Mouse (Mus musculus): ENCODE data around the gene Slc22a3. TPM values are rescaled to one million over a fixed set of nuclear protein-coding genes. Genes with fewer than 3 reads are reported as not detected.
A peak's percentile ranks its signal among the peaks of the same experiment; 100 is the strongest.

Slc22a3 gene
- total and polyA plus RNA-seq, 3 experiments: 31.5 to 87.7 TPM; not detected in 1

DNA sequence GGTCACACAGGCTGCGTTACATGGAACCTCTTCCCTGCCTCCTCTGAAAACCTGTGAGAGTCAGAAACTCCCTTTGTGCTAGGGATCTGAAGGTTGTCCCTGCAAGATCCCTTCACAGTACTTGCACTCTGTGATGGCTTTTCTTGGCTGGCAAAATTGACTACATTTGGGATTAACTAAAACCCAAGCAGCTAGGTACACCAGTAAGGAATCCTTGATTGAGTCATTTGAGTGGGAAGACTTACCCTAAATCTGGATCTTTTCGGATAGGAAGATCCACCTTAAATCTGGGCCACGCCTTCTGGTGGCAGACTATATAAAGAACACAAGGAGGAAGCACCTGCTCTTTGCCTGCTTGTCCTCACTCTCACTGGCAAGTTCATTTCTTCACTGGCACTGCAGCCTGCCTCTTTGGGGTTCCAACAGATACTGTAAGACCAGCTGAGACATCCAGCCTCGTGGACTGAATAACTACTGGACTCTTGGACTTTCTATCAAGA lies 41.0 kb downstream of the Slc22a3 start:
- Histone ChIP-seq H3K79me2 (ENCODE audit: control insufficient read depth, insufficient read depth, low read length, poor library complexity) (peaks cover 12% of the 10 kb centered on the region; the same call in 1 of the 2 replicates), H3K9ac (ENCODE audit: control insufficient read depth, low read depth, low read length, poor library complexity, severe bottlenecking) (no peak overlapping the region), H3K36me3 (ENCODE audit: control insufficient read depth in 1 of 2, insufficient read depth in 2 of 2, low read length in 2 of 2) (peaks cover 0 to 13% of the 10 kb centered on the region in 2 experiments; a peak in 2 of 4 replicates), H3K9me3 (replicated peaks; ENCODE audit: insufficient read depth, low read length) (no peaks in the 10 kb centered on the region), H3K27ac (ENCODE audit: control insufficient read depth, low read depth, low read length) (no peak overlapping the region), H3K4me3 (ENCODE audit: control insufficient read depth in 1 of 2, insufficient read depth in 1 of 2, low read depth in 2 of 2, low read length in 2 of 2) (no peak overlapping the region), H3K27me3 (ENCODE audit: control insufficient read depth in 1 of 2, insufficient read depth in 2 of 2, low read length in 2 of 2) (no peaks in the 10 kb centered on the region), H3K4me1 (ENCODE audit: control insufficient read depth in 1 of 2, insufficient read depth in 2 of 2, low read length in 2 of 2) (no peaks in the 10 kb centered on the region)
- TF ChIP-seq SMC3 (IDR thresholded peaks at IDR 0.05; ENCODE audit: low read depth, low read length): no peak
- no peak for TF ChIP-seq NRF1 (IDR thresholded peaks at IDR 0.05; ENCODE audit: insufficient read depth, low read depth, low read length, poor library complexity, severe bottlenecking)
- TF ChIP-seq MEF2A (IDR thresholded peaks at IDR 0.05; ENCODE audit: extremely low read depth, insufficient replicate concordance, low read depth, low read length, poor library complexity, severe bottlenecking): no peak
- no peak for TF ChIP-seq ZC3H11A (IDR thresholded peaks at IDR 0.05; ENCODE audit: low read depth, low read length)
- no peak for TF ChIP-seq ETS1 (IDR thresholded peaks at IDR 0.05; ENCODE audit: low read depth, low read length)
- no peak for TF ChIP-seq MAFK (IDR thresholded peaks at IDR 0.05; ENCODE audit: borderline replicate concordance, low read depth, low read length)
- DNase-seq (ENCODE audit: low read depth, low spot score): no peak

- H3K4me3 ChIP-seq (ENCODE audit: control insufficient read depth in 1 of 2, insufficient read depth in 1 of 2, low read depth in 2 of 2, low read length in 2 of 2): no peak overlapping the region
- no peaks in the 10 kb centered on the region for H3K27me3 ChIP-seq (ENCODE audit: control insufficient read depth in 1 of 2, insufficient read depth in 2 of 2, low read length in 2 of 2)
- peaks cover 0 to 18% of the 10 kb centered on the region in 2 experiments; a peak in 2 of 4 replicates for H3K36me3 ChIP-seq (ENCODE audit: control insufficient read depth in 1 of 2, insufficient read depth in 2 of 2, low read length in 2 of 2)
- H3K79me2 ChIP-seq (ENCODE audit: control insufficient read depth, insufficient read depth, low read length, poor library complexity): no peaks in the 10 kb centered on the region
- H3K4me1 ChIP-seq (ENCODE audit: control insufficient read depth in 1 of 2, insufficient read depth in 2 of 2, low read length in 2 of 2): no peaks in the 10 kb centered on the region
- peak; percentile 58 for DNase-seq (ENCODE audit: low read depth, low spot score)
- no peaks in the 10 kb centered on the region for H3K9me3 ChIP-seq (replicated peaks; ENCODE audit: insufficient read depth, low read length)
- H3K27ac ChIP-seq (ENCODE audit: control insufficient read depth, low read depth, low read length): no peak overlapping the region
- no peak overlapping the region for H3K9ac ChIP-seq (ENCODE audit: control insufficient read depth, low read depth, low read length, poor library complexity, severe bottlenecking)
- no peak for TF ChIP-seq GABPA (IDR thresholded peaks at IDR 0.05; ENCODE audit: low read depth, low read length)
- no peak for TF ChIP-seq ZMIZ1 (IDR thresholded peaks at IDR 0.05; ENCODE audit: low read depth, low read length)
- TF ChIP-seq NRF1 (IDR thresholded peaks at IDR 0.05; ENCODE audit: insufficient read depth, low read depth, low read length, poor library complexity, severe bottlenecking): no peak
- TF ChIP-seq ELF1 (IDR thresholded peaks at IDR 0.05; ENCODE audit: low read depth, low read length): no peak
- no peak for TF ChIP-seq USF1 (IDR thresholded peaks at IDR 0.05; ENCODE audit: low read depth, low read length)
- no peak for TF ChIP-seq E2F4 (IDR thresholded peaks at IDR 0.05; ENCODE audit: borderline replicate concordance, low read depth, low read length)
- no peak for TF ChIP-seq ETS1 (IDR thresholded peaks at IDR 0.05; ENCODE audit: low read depth, low read length)
- TF ChIP-seq MXI1 (IDR thresholded peaks at IDR 0.05; ENCODE audit: low read depth, low read length): no peak
- peak; percentile 63 to 70 (median 66) for TF ChIP-seq CTCF (IDR thresholded peaks at IDR 0.05 in 2 of 3, conservative IDR thresholded peaks at IDR 0.05 in 1 of 3; ENCODE audit: control insufficient read depth in 1 of 3, insufficient read depth in 1 of 3, low read depth in 2 of 3, low read length in 3 of 3, poor library complexity in 1 of 3, severe bottlenecking in 1 of 3)
- TF ChIP-seq ZC3H11A (IDR thresholded peaks at IDR 0.05; ENCODE audit: low read depth, low read length): peak; percentile 17; the same call in 1 of the 2 replicates
- TF ChIP-seq POLR2AphosphoS5 (IDR thresholded peaks at IDR 0.05; ENCODE audit: borderline replicate concordance, low read depth, low read length): no peak
- no peak; a peak in 1 of 4 replicates for TF ChIP-seq USF2 (IDR thresholded peaks at IDR 0.05; ENCODE audit: borderline replicate concordance in 1 of 2, insufficient read depth in 1 of 2, low read depth in 1 of 2, low read length in 2 of 2)
- TF ChIP-seq MAX (IDR thresholded peaks at IDR 0.05; ENCODE audit: low read length): no peak
- TF ChIP-seq BHLHE40 (IDR thresholded peaks at IDR 0.05; ENCODE audit: borderline replicate concordance, low read depth, low read length): no peak
- TF ChIP-seq JUND (IDR thresholded peaks at IDR 0.05; ENCODE audit: low read depth, low read length): no peak
- TF ChIP-seq SMC3 (IDR thresholded peaks at IDR 0.05; ENCODE audit: low read depth, low read length): peak; percentile 68
- TF ChIP-seq KAT2A (conservative IDR thresholded peaks at IDR 0.05; ENCODE audit: low read depth, low read length): no peak
- TF ChIP-seq MAFK (IDR thresholded peaks at IDR 0.05; ENCODE audit: borderline replicate concordance, low read depth, low read length): no peak
- no peak for TF ChIP-seq ZKSCAN1 (IDR thresholded peaks at IDR 0.05; ENCODE audit: low read depth, low read length)
- TF ChIP-seq MYC (IDR thresholded peaks at IDR 0.05; ENCODE audit: low read depth, low read length): no peak
- no peak for TF ChIP-seq MEF2A (IDR thresholded peaks at IDR 0.05; ENCODE audit: extremely low read depth, insufficient replicate concordance, low read depth, low read length, poor library complexity, severe bottlenecking)
- TF ChIP-seq CHD1 (IDR thresholded peaks at IDR 0.05; ENCODE audit: low read depth, low read length): no peak
- TF ChIP-seq RAD21 (IDR thresholded peaks at IDR 0.05; ENCODE audit: low read depth, low read length): peak; percentile 63
- TF ChIP-seq UBTF (IDR thresholded peaks at IDR 0.05; ENCODE audit: borderline replicate concordance, insufficient read depth, low read depth, low read length): no peak
Observed at GRCm38 (mm10) chr17:12461168-12461567, 46.3 kb downstream of the Slc22a3 start.
